Comparison of ENCODE assay signal across 14 mouse cellular contexts in the genomic region with DNA sequence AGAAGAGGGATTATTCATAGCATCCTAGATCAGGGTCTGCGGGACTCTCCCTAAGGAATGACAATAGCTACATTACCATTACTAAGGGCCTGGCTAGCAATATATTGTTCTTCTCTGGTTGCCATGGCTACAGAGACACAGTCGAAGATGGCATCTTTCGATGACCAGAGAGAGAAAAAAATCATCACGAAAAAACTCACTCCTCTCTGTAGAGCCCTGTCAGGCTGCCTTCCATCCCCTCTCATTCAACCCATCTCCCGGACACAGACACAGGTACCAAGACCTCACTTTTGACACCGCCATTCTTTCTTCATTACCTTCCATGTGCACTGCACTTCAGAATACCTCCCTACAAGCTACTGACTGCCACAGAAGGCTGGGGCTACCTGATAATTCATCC. TPM values are rescaled to one million over a fixed set of nuclear protein-coding genes. Genes with fewer than 3 reads are reported as not detected.
DNase-seq lines count a peak whose midpoint lies in the region; ATAC-seq lines count a peak whose summit lies in the region.
"Had no signal": no experiment of that assay in that cellular context is flagged by ENCODE, and none has a peak within 500 bp of the region (broad histone marks: within the 10 kb centered on the region; RNA-seq: fewer than 3 reads in every experiment).

No protein-coding gene starts in this region.

- no peak overlapping the region for H3K4me3 ChIP-seq in midbrain, embryonic 11.5 days (ENCODE audit: low read depth, low read length)
- no peak overlapping the region for H3K4me3 ChIP-seq in midbrain, embryonic 10.5 days
- H3K4me3 ChIP-seq in forebrain, embryonic 15.5 days: no peak overlapping the region
- H3K4me3 ChIP-seq in neural tube, embryonic 15.5 days (replicated peaks): no peak overlapping the region
- no peak overlapping the region for H3K4me3 ChIP-seq in intestine, embryonic 15.5 days (replicated peaks)
- no peak overlapping the region for H3K4me3 ChIP-seq in kidney, embryonic 14.5 days (ENCODE audit: low read length)
- H3K4me3 ChIP-seq: embryonic facial prominence, embryonic 10.5 days; erythroblast, embryonic 14.5 days; myocyte had no signal

- no peaks in the 10 kb centered on the region for H3K36me3 ChIP-seq in midbrain, embryonic 11.5 days (ENCODE audit: control insufficient read depth, insufficient read depth, low read length)
- no peaks in the 10 kb centered on the region for H3K36me3 ChIP-seq in midbrain, embryonic 10.5 days
- H3K36me3 ChIP-seq in forebrain, embryonic 15.5 days: no peaks in the 10 kb centered on the region
- H3K36me3 ChIP-seq in neural tube, embryonic 15.5 days: no peaks in the 10 kb centered on the region
- no peaks in the 10 kb centered on the region for H3K36me3 ChIP-seq in intestine, embryonic 15.5 days
- H3K36me3 ChIP-seq in kidney, embryonic 14.5 days (ENCODE audit: control insufficient read depth, insufficient read depth, low read length): no peaks in the 10 kb centered on the region

- H3K27ac ChIP-seq in midbrain, embryonic 11.5 days (ENCODE audit: low read depth, low read length): no peak overlapping the region
- no peak overlapping the region for H3K27ac ChIP-seq in midbrain, embryonic 10.5 days (replicated peaks)
- H3K27ac ChIP-seq in forebrain, embryonic 15.5 days (replicated peaks): peak overlapping the region; percentile 23; the same call in 1 of the 2 replicates
- H3K27ac ChIP-seq in neural tube, embryonic 15.5 days (replicated peaks): 0 out of 2 replicates have a peak overlapping the region, but pooled peaks have one; percentile 18
- H3K27ac ChIP-seq in intestine, embryonic 15.5 days: no peak overlapping the region
- H3K27ac ChIP-seq in kidney, embryonic 14.5 days (ENCODE audit: low read depth, low read length): no peak overlapping the region
- H3K27ac ChIP-seq: embryonic facial prominence, embryonic 10.5 days had no signal

- H3K9ac ChIP-seq in midbrain, embryonic 11.5 days (ENCODE audit: low read length): no peak overlapping the region
- H3K9ac ChIP-seq in forebrain, embryonic 15.5 days (replicated peaks): no peak overlapping the region
- no peak overlapping the region for H3K9ac ChIP-seq in neural tube, embryonic 15.5 days (replicated peaks)
- no peak overlapping the region for H3K9ac ChIP-seq in intestine, embryonic 15.5 days
- no peak overlapping the region for H3K9ac ChIP-seq in kidney, embryonic 14.5 days (ENCODE audit: low read depth, low read length)
- H3K9ac ChIP-seq: lung, embryonic 14.5 days had no signal

- ATAC-seq in midbrain, embryonic 11.5 days (ENCODE audit: low FRiP score): peak; percentile 70
- peak; percentile 47 for ATAC-seq in forebrain, embryonic 15.5 days (replicated peaks)
- ATAC-seq in neural tube, embryonic 15.5 days (ENCODE audit: low FRiP score): peak; percentile 55
- ATAC-seq in intestine, embryonic 15.5 days: no peak
- no peak for ATAC-seq in kidney, embryonic 14.5 days (ENCODE audit: low FRiP score, low TSS enrichment)
- ATAC-seq: intestine, postnatal 0 days had no signal

- H3K4me2 ChIP-seq in midbrain, embryonic 11.5 days: no peak overlapping the region
- H3K4me2 ChIP-seq in forebrain, embryonic 15.5 days (replicated peaks): no peak overlapping the region
- H3K4me2 ChIP-seq in neural tube, embryonic 15.5 days: 0 out of 2 replicates have a peak overlapping the region, but pooled peaks have one; percentile 6
- no peak overlapping the region for H3K4me2 ChIP-seq in intestine, embryonic 15.5 days (replicated peaks)
- no peak overlapping the region for H3K4me2 ChIP-seq in kidney, embryonic 14.5 days (replicated peaks; ENCODE audit: low read depth, low read length)
- H3K4me2 ChIP-seq: lung, embryonic 14.5 days had no signal

- H3K9me3 ChIP-seq in midbrain, embryonic 11.5 days (ENCODE audit: control insufficient read depth, low read length): no peaks in the 10 kb centered on the region
- H3K9me3 ChIP-seq in midbrain, embryonic 10.5 days (replicated peaks): no peaks in the 10 kb centered on the region
- H3K9me3 ChIP-seq in forebrain, embryonic 15.5 days: no peaks in the 10 kb centered on the region
- H3K9me3 ChIP-seq in neural tube, embryonic 15.5 days (replicated peaks): no peaks in the 10 kb centered on the region
- H3K9me3 ChIP-seq in intestine, embryonic 15.5 days: no peaks in the 10 kb centered on the region
- H3K9me3 ChIP-seq in kidney, embryonic 14.5 days (ENCODE audit: control insufficient read depth, low read length): no peaks in the 10 kb centered on the region
- H3K9me3 ChIP-seq: embryonic facial prominence, embryonic 10.5 days had no signal

- no peaks in the 10 kb centered on the region; the same call in 1 of the 2 replicates for H3K27me3 ChIP-seq in midbrain, embryonic 11.5 days (ENCODE audit: control insufficient read depth, insufficient read depth, low read length)
- H3K27me3 ChIP-seq in midbrain, embryonic 10.5 days (ENCODE audit: low read depth, poor library complexity, severe bottlenecking): no peaks in the 10 kb centered on the region; the same call in 1 of the 2 replicates
- H3K27me3 ChIP-seq in forebrain, embryonic 15.5 days: no peaks in the 10 kb centered on the region
- H3K27me3 ChIP-seq in neural tube, embryonic 15.5 days (replicated peaks): no peaks in the 10 kb centered on the region
- no peaks in the 10 kb centered on the region for H3K27me3 ChIP-seq in intestine, embryonic 15.5 days (replicated peaks)
- H3K27me3 ChIP-seq in kidney, embryonic 14.5 days (ENCODE audit: control insufficient read depth, insufficient read depth, low read length): no peaks in the 10 kb centered on the region

- DNase-seq in midbrain, embryonic 11.5 days (ENCODE audit: low spot score, missing footprints): no peak
- DNase-seq in midbrain, embryonic 10.5 days (ENCODE audit: low spot score): no peak
- peak; percentile 18 for DNase-seq in induced T-regulatory cell, adult 2 months (ENCODE audit: low read depth)
- no peak for DNase-seq in urinary bladder, postnatal 36 days (ENCODE audit: low spot score in 2 of 2)
- DNase-seq: liver had no signal

- 43% methylated on average over 6 of the region's 6 CpGs for WGBS in midbrain, embryonic 11.5 days
- WGBS in midbrain, embryonic 10.5 days: 34% methylated on average over 6 of the region's 6 CpGs
- WGBS in forebrain, embryonic 15.5 days: 33% methylated on average over 6 of the region's 6 CpGs
- 34% methylated on average over 6 of the region's 6 CpGs for whole genome bisulfite sequencing in neural tube, embryonic 15.5 days
- WGBS in intestine, embryonic 15.5 days: 50% methylated on average over 6 of the region's 6 CpGs
- WGBS in kidney, embryonic 14.5 days: 56% methylated on average over 6 of the region's 6 CpGs

- 0 out of 2 replicates have a peak, but pooled peaks cover 4% of the 10 kb centered on the region for H3K4me1 ChIP-seq in midbrain, embryonic 11.5 days (ENCODE audit: control insufficient read depth, insufficient read depth, low read length)
- peaks cover 10% of the 10 kb centered on the region for H3K4me1 ChIP-seq in midbrain, embryonic 10.5 days
- peaks cover 4% of the 10 kb centered on the region; the same call in 1 of the 2 replicates for H3K4me1 ChIP-seq in forebrain, embryonic 15.5 days
- H3K4me1 ChIP-seq in neural tube, embryonic 15.5 days: peaks cover 6% of the 10 kb centered on the region
- no peaks in the 10 kb centered on the region for H3K4me1 ChIP-seq in intestine, embryonic 15.5 days (replicated peaks)
- H3K4me1 ChIP-seq in kidney, embryonic 14.5 days (ENCODE audit: control insufficient read depth, insufficient read depth, low read length): no peaks in the 10 kb centered on the region
- H3K4me1 ChIP-seq: embryonic facial prominence, embryonic 10.5 days had no signal

RNA-seq across cellular contexts. Expression of gene Arxes2, which starts 30.5 kb away (rescaled TPM):
- polyA plus RNA-seq in midbrain, embryonic 11.5 days (2014; fragmentation: Nextera tagmentation; extraction: Ambion mirVana): 152 and 164 TPM in 2 replicates
- 117 TPM in 2 replicates for polyA plus RNA-seq in midbrain, embryonic 10.5 days (2016; fragmentation: Nextera tagmentation; extraction: Ambion mirVana)
- 157 and 182 TPM in 2 replicates for polyA plus RNA-seq in forebrain, embryonic 15.5 days (2015; fragmentation: Nextera tagmentation; extraction: Ambion mirVana)
- 244 and 276 TPM in 2 replicates for polyA plus RNA-seq in neural tube, embryonic 15.5 days (2015; fragmentation: Nextera tagmentation; extraction: Ambion mirVana)
- 73.9 and 86.6 TPM in 2 replicates for polyA plus RNA-seq in intestine, embryonic 15.5 days (2015; fragmentation: Nextera tagmentation; extraction: Ambion mirVana)
- polyA plus RNA-seq in kidney, embryonic 14.5 days (2014; fragmentation: Nextera tagmentation; extraction: Ambion mirVana): 82.0 and 82.5 TPM in 2 replicates

Comparison
In these comparisons a context has a peak if more than half of its experiments do, and no peak if none do; other contexts are left out.
1. ATAC-seq: peak in midbrain, embryonic 11.5 days (single experiment), forebrain, embryonic 15.5 days (single experiment) and neural tube, embryonic 15.5 days (single experiment); none in intestine, embryonic 15.5 days (single experiment) and kidney, embryonic 14.5 days (single experiment).
2. H3K27ac ChIP-seq: peak in forebrain, embryonic 15.5 days (single experiment) and neural tube, embryonic 15.5 days (single experiment); none in midbrain, embryonic 11.5 days (single experiment), midbrain, embryonic 10.5 days (single experiment), intestine, embryonic 15.5 days (single experiment) and kidney, embryonic 14.5 days (single experiment).